Mouse (Mus musculus): ENCODE results near the gene Dock11. TPM values are rescaled to one million over a fixed set of nuclear protein-coding genes. Genes with fewer than 3 reads are reported as not detected.
A peak's percentile ranks its signal among the peaks of the same experiment; 100 is the strongest.

The Dock11 gene
- polyA plus RNA-seq (2012; rRNA removed), result 4.2 and 4.6 TPM in 2 replicates

DNA sequence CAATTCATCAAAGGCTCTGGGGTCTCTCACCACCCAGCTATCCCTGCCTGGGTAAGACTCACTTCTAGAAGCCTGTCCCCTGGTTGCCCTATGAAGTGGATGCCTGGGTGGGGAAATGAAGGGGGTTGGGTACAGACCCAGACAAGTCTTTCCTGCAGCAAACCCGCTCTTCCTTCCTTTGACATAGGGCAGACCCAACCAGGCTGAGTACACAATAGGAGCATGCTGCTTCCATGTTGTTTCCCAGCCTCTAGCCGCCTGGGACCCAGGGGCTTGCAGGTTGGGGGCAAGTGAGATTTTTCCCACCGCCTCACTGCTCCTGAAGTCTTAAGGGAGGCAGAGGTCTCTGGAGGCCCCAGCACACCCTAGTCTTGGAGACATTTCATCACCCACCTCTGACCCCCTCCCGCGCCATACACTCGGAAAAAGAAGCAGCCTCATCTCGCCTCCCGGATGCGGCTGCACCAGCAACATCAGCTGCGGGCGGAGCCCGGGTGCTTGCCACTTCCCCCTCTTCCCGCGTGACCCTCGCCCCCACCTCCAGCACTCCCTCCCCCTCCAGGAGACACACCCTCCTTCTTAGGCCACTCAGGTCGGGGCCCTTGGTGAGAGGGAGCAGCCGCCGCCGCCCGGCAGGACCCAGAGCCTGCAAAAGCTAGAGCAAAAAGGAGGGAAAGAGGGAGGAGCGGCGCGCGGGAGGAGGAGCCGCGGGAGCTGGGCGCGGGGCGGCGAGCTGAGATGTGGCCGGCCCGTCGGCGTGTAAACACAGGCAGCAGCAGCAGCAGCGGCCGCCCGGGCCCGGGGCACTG, at the start of gene Dock11:
Gene Dock11 (plus strand): TSS at position 746 of the 809 bp plus-strand sequence.
- DNase-seq (ENCODE audit: low spot score), result peak; percentile 29

- no peak for DNase-seq (ENCODE audit: low spot score)
These were observed 8.9 kb upstream of the Dock11 start for GRCm38 (mm10) chrX:35879703-35880102.

GRCm38 (mm10) chrX:35888945-35889799, 540 bp downstream of the Dock11 start:
- DNase-seq (ENCODE audit: low spot score), result no peak

DNA sequence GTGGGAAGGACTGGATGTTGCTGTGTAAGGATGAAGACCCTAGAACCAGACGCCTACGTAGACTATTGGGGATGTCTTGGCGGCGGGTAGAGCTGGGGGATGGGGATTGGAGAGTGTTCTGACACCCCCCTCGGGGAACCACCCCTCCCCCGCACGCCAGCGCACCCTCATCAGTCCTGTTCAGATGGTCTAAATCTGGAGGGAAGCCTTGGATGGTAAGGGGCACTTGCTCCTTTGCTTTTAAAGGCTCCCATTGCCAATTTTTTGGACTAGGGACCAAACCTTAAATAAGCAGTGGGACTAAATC, 1.1 kb downstream of the Dock11 start:
- DNase-seq (ENCODE audit: low spot score), result no peak

GRCm38 (mm10) chrX:35891534-35892125, 3.0 kb downstream of the Dock11 start:
- DNase-seq (ENCODE audit: low spot score), result no peak

DNA sequence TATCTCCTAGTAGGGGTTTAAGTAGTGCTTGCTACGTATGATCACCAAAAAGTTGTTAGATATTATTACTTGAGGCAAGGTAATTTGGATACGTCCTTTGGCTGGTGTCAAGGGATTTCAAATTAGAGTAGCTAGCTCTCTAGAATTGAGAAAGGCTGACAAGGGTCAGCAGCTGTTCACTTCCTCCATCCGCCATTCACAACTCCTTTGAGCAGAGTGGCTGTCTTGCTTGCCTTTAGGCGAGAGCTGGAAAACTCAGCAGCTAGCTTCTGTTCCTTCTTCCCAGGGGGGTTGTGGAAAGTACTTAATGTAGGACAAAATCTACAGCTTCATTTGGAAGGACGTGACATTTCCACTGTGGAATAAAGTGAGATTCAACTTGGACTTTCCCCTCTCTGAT, 3.7 kb downstream of the Dock11 start:
- DNase-seq (ENCODE audit: low spot score), result no peak

DNA sequence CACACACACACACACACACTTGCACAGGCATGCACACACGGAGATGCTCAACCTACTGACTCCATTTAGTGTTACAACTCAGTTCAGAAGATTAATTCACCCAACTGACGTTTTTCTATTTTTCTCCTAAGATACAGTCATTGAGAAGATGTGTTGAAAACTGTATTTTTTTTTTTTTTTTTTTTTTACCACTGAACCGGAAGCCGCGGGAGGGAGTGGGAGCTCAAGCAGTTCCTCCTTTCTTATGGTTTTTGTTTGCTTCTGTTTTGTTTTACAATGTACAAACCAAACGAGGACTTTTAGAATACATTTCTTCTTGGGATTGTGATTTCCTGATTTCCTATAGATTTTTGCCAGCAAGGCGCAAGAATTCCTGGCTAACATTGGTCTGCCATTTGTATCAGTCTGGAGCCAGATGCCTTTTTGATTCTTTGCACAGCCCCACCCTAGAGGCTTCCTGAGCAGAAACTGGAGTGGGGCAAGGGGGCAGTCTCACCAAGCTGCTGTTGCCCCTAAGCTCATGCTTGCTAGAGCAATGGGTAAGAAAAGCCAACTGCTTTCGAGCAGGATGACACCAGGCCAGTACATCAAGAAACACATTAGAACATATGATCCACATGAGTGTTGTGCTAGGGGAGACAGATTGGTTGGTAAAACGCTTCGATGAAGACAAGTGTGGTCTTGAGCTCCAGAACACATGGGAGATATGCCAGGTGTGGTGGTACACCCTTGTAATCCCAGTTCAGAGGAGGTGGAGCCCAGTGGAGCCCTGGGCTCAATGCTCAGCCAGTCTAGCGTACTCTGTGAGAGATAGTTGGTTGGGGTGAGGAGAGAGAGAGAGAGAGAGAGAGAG, 9.2 kb downstream of the Dock11 start:
- no peak for DNase-seq (ENCODE audit: low spot score)

- DNase-seq (ENCODE audit: low spot score), result no peak
These were observed 9.8 kb downstream of the Dock11 start for GRCm38 (mm10) chrX:35898501-35898766.

- DNase-seq (ENCODE audit: low spot score), result no peak
These were observed 15.7 kb downstream of the Dock11 start for GRCm38 (mm10) chrX:35904352-35904751.

- no peak for DNase-seq (ENCODE audit: low spot score)
These were observed 18.2 kb downstream of the Dock11 start for GRCm38 (mm10) chrX:35906696-35907330.

- no peak for DNase-seq (ENCODE audit: low spot score)
These were observed 30.9 kb downstream of the Dock11 start for GRCm38 (mm10) chrX:35919558-35919957.

DNA sequence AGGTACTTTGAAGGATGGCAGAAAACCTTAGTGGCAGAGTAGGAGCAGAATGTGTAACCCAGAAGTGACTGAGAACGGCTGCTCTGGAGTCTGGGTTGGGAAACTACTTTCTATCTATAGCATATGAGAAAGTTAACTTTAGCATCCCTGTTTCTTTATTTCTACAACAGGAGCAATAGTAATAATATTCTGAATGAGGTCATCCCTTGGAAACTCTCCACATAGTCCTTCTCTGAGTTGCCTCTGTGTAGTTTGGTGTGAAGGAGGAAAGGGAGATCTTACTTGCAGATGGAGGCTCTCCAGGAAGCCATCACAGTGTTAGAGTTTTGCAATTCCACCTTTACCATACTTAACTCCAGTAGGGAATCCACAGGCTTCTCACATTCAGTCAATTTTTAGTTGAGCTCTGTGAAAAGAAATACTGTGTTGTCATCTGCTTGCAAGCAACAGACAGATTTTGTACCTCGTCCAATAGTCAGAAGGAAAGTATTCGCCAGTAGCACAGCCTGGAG, 31.5 kb downstream of the Dock11 start:
- DNase-seq (ENCODE audit: low spot score), result no peak

DNA sequence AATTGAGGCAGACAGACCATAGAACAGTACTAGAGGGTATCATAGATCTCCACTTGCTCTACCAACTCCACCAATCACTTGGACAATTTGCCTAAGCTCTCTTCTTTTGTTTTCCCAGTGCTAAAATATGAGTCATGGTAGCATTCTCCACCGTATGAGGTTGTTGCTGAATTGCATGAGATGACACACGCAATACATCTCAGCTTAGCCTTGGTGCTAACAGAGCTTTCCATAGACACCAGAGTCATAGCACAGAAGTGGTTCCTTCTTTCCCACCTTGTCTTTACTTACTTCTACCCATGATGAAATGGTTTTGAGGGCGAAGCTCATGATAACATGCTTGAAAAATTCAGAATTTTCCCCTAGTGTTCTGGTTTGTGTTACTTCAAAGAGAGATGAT, 33.3 kb downstream of the Dock11 start:
- no peak for DNase-seq (ENCODE audit: low spot score)

DNA sequence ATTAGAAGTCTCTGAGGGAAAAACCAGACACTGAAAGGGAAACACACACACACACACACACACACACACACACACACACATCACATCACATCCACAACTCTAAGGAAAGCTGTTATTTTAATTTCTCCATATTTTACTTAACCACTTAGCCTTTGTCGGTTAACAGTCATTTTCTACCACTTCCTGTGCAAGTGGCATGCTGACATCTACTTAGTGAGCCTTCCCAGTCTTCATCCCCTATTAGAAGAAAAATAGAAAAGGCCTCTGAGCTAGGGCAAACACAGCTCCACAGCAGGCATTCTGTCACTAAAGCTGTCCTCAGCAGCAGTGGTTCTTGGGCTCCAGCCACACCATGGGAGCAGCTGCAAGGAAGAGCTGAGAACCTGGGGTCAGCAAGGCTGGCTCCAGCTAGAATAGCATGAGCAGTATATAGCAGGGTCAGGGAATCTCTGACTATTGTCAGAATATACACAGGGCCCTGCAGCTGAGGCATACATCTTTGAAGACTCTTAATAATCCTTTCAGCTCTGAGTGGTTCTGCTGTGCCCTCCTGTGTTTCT, 36.2 kb downstream of the Dock11 start:
- no peak for DNase-seq (ENCODE audit: low spot score)

DNA sequence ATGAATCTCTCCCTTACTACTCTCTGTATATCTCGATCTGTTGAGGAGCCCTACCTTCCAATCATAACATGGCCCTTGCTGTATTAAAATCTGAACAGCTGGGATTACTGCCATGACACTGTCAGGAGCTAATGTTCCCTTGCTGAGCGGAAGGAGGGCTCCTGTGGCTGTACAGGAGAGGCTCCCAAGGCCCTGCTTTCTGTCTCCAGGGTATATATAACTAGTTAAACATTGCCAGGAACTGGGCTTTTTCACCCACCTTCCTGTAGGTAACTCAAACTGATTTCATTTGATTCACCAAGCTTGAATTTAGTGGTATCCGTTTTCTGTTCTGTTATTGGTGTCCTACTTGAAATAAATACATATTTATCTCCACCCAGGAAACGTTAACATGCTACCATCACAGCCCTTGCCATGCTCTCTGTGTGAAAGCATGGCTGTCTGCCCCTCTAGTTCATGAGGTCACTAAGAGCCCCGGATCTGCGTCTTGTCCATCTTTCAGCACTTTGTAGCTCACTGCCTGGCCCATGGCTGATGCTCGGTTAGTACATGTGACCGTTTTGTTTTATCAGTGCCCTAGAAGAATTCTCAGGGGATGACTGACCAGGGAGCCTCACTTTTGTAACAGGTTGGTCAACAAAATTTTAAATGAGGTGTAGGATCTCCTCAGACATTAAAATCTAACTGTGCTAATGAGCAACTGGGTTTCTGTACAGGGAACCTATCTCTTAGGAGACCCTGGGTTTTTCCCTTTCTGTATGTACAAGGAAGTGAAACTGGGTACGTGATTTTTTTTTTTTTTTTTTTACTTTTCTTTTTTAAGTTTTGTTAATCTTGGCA, 41.7 kb downstream of the Dock11 start:
- no peak for DNase-seq (ENCODE audit: low spot score)

GRCm38 (mm10) chrX:35930934-35931406, 42.3 kb downstream of the Dock11 start:
- DNase-seq (ENCODE audit: low spot score), result no peak

- DNase-seq (ENCODE audit: low spot score), result no peak
These were observed 43.3 kb downstream of the Dock11 start for GRCm38 (mm10) chrX:35931945-35932344.

GRCm38 (mm10) chrX:35932952-35933351, 44.3 kb downstream of the Dock11 start:
- DNase-seq (ENCODE audit: low spot score), result no peak

DNA sequence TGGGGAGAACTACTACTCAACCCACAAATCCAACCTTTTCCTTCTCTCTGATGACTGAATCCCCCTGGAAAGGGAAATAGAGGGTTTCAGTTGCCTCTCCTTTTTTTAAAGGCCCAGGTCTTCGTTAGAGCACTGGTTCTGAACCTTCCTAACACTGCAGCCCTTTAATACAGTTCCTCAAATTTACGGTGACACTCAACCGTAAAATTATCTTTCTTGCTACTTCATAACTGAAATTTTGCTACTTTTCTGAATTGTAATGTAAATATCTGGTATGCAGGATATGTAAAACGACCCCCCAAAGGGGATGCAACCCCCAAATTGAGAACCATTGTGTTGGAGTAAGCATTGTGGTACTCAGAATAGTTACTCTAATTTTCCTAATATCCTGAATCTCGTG, 49.5 kb downstream of the Dock11 start:
- no peak for DNase-seq (ENCODE audit: low spot score)

DNA sequence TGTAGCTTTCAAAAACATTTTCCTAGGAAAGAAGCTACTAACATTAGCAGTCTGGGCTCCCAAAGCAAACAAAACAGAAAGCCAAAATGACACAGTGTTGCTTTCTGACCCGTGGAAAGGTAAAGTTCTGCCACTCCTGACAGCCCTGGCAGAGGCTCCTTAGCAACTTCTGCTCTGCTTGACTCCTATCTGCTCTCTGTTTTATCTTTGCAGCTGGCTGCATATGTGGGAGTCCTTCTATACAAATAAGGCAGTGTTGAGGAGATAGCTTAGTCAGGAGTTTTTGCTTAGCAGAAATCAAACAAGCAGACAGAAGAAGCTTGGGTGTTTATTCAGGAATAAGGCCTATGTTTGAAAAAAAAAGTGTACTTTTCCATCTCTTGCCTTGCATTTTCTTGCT, 57.8 kb downstream of the Dock11 start:
- no peak for DNase-seq (ENCODE audit: low spot score)

Measured in urinary bladder, adult 2 months (tissue).